Mouse (Mus musculus) myocyte (in vitro differentiated cells): Measurements from ENCODE around the gene Cldn14.

Experiments
- CEBPB ChIP-seq: IDR thresholded peaks from 2 replicates; pipeline ENCODE4 v1.6.1; 2011; ENCODE audit warnings: mild to moderate bottlenecking, moderate library complexity; ENCODE audit not compliant: poor library complexity, insufficient read depth, severe bottlenecking
- E2F4 ChIP-seq: IDR thresholded peaks from one replicate; pipeline ENCODE4 v1.6.1; 2011; ENCODE audit warnings: mild to moderate bottlenecking, control low read depth, moderate library complexity; ENCODE audit not compliant: insufficient read depth
- MAX ChIP-seq: IDR thresholded peaks from one replicate; pipeline ENCODE4 v1.6.1; 2011; ENCODE audit warnings: low read depth, mild to moderate bottlenecking, control low read depth
- MYOD1 ChIP-seq, 3 experiments: IDR thresholded peaks; one replicate each; pipeline ENCODE4 v1.6.1; 2011; ENCODE audit warnings: control low read depth in 2 of 3, low read depth in 2 of 3, mild to moderate bottlenecking in 2 of 3, moderate library complexity in 1 of 3; ENCODE audit not compliant: insufficient read length in 2 of 3, control insufficient read depth in 1 of 3
- MYOG ChIP-seq, 3 experiments: IDR thresholded peaks; one replicate each; pipeline ENCODE4 v1.6.1; 2011; ENCODE audit warnings: control low read depth in 2 of 3, low read depth in 2 of 3, mild to moderate bottlenecking in 2 of 3; ENCODE audit not compliant: insufficient read length in 2 of 3, control insufficient read depth in 1 of 3, insufficient read depth in 1 of 3
- POLR2A ChIP-seq: IDR thresholded peaks from one replicate; pipeline ENCODE4 v1.6.1; 2011; ENCODE audit warnings: low read depth, mild to moderate bottlenecking, control low read depth, moderate library complexity; ENCODE audit not compliant: insufficient read length
- TCF3 ChIP-seq: IDR thresholded peaks from one replicate; pipeline ENCODE4 v1.6.1; 2011; ENCODE audit warnings: low read depth, control low read depth; ENCODE audit not compliant: insufficient read length
- USF1 ChIP-seq: IDR thresholded peaks from one replicate; pipeline ENCODE4 v1.6.1; 2011; ENCODE audit warnings: low read depth, mild to moderate bottlenecking, control low read depth, moderate library complexity

GRCm38 (mm10) chr16:93910735-93911665, 97.6 kb downstream of the Cldn14 start:
- TF ChIP-seq CEBPB (no peak), MYOD1 (IDR thresholded peaks at IDR 0.05; ENCODE audit: control insufficient read depth in 1 of 3, insufficient read length in 2 of 3, low read depth in 2 of 3) (no peak), POLR2A (no peak), MYOG (IDR thresholded peaks at IDR 0.05; ENCODE audit: control insufficient read depth in 1 of 3, insufficient read depth in 1 of 3, insufficient read length in 2 of 3, low read depth in 2 of 3) (no peak), E2F4 (no peak), MAX (no peak), TCF3 (no peak), USF1 (no peak)
